Mouse (Mus musculus) CH12F3 (cell line): ENCODE measurements around the gene Igsf9b.

Experiments used
- in situ Hi-C: fragments of 300-500 bp; cut with MboI; formaldehyde crosslinking; loops from 2 replicates; pipeline ENCODE4 v1.14.3; 2020; ENCODE audit warnings: low sequenced_read_pairs

Gene Igsf9b

GRCm38 (mm10) chr9:27298411-27299285, at the start of gene Igsf9b:
Igsf9b (plus strand) TSS chr9:27299204.
- in situ Hi-C loops, result no loop called here

- in situ Hi-C loops, result no loop called here
Measured at GRCm38 (mm10) chr9:27252034-27252714, 46.8 kb upstream of the Igsf9b start.

GRCm38 (mm10) chr9:27256454-27256853, 42.5 kb upstream of the Igsf9b start:
- in situ Hi-C loops, result no loop called here

GRCm38 (mm10) chr9:27260378-27260947, 38.5 kb upstream of the Igsf9b start:
- in situ Hi-C loops, result no loop called here

GRCm38 (mm10) chr9:27261905-27262304, 37.1 kb upstream of the Igsf9b start:
- in situ Hi-C loops, result no loop called here

GRCm38 (mm10) chr9:27265009-27265408, 34.0 kb upstream of the Igsf9b start:
- in situ Hi-C loops, result no loop called here

GRCm38 (mm10) chr9:27267878-27268277, 31.1 kb upstream of the Igsf9b start:
- in situ Hi-C loops, result no loop called here

- in situ Hi-C loops, result no loop called here
Measured at GRCm38 (mm10) chr9:27268493-27268892, 30.5 kb upstream of the Igsf9b start.

GRCm38 (mm10) chr9:27269322-27269721, 29.7 kb upstream of the Igsf9b start:
- in situ Hi-C loops, result no loop called here

- in situ Hi-C loops, result no loop called here
Measured at GRCm38 (mm10) chr9:27269904-27270303, 29.1 kb upstream of the Igsf9b start.

- in situ Hi-C loops, result no loop called here
Measured at GRCm38 (mm10) chr9:27271899-27272298, 27.1 kb upstream of the Igsf9b start.

GRCm38 (mm10) chr9:27272858-27273257, 26.1 kb upstream of the Igsf9b start:
- in situ Hi-C loops, result no loop called here

GRCm38 (mm10) chr9:27276282-27276839, 22.6 kb upstream of the Igsf9b start:
- in situ Hi-C loops, result no loop called here

- in situ Hi-C loops, result no loop called here
Measured at GRCm38 (mm10) chr9:27277401-27278087, 21.5 kb upstream of the Igsf9b start.

GRCm38 (mm10) chr9:27279041-27279440, 20.0 kb upstream of the Igsf9b start:
- in situ Hi-C loops, result no loop called here

GRCm38 (mm10) chr9:27280976-27281375, 18.0 kb upstream of the Igsf9b start:
- in situ Hi-C loops, result no loop called here

- in situ Hi-C loops, result no loop called here
Measured at GRCm38 (mm10) chr9:27285719-27286249, 13.2 kb upstream of the Igsf9b start.

- in situ Hi-C loops, result no loop called here
Measured at GRCm38 (mm10) chr9:27286296-27286695, 12.7 kb upstream of the Igsf9b start.

- in situ Hi-C loops, result no loop called here
Measured at GRCm38 (mm10) chr9:27286859-27287258, 12.1 kb upstream of the Igsf9b start.

GRCm38 (mm10) chr9:27287419-27287818, 11.6 kb upstream of the Igsf9b start:
- in situ Hi-C loops, result no loop called here

- in situ Hi-C loops, result no loop called here
Measured at GRCm38 (mm10) chr9:27288442-27288841, 10.6 kb upstream of the Igsf9b start.
